Mouse (Mus musculus): ENCODE results near the gene Lipa. TPM values are rescaled to one million over a fixed set of nuclear protein-coding genes. Genes with fewer than 3 reads are reported as not detected.

Lipa gene
- total RNA-seq, 2 experiments from 2014 or later: 12.5 to 17.1 TPM

- DNase-seq: no peak
Observed at GRCm38 (mm10) chr19:34523106-34523725, 4.1 kb downstream of the Lipa start.

- no peak for DNase-seq
Observed at GRCm38 (mm10) chr19:34521978-34522377, 5.3 kb downstream of the Lipa start.

GRCm38 (mm10) chr19:34521361-34521760, 5.9 kb downstream of the Lipa start:
- no peak for DNase-seq

GRCm38 (mm10) chr19:34520051-34520450, 7.2 kb downstream of the Lipa start:
- DNase-seq: no peak

- DNase-seq: no peak
Observed at GRCm38 (mm10) chr19:34519646-34520045, 7.6 kb downstream of the Lipa start.

DNA sequence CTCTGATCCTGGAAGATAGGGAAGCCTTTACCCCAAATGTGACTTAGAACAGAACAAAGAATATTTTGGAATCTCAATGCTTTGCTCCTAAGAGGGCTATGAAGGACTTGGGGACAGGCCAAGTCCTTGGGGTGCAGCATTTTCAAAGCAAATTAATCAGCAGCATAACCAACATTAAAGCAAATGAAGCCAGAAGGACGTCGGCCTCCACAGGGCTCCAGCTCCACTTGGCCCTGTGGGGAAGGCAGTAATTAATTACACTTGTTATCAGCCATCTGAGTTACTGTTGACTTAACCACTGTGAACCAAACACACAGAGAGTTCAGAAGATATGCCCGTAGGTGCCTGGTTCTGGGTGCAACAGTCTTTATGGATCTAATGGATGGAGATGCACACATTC, 8.5 kb downstream of the Lipa start:
- no peak for DNase-seq

DNA sequence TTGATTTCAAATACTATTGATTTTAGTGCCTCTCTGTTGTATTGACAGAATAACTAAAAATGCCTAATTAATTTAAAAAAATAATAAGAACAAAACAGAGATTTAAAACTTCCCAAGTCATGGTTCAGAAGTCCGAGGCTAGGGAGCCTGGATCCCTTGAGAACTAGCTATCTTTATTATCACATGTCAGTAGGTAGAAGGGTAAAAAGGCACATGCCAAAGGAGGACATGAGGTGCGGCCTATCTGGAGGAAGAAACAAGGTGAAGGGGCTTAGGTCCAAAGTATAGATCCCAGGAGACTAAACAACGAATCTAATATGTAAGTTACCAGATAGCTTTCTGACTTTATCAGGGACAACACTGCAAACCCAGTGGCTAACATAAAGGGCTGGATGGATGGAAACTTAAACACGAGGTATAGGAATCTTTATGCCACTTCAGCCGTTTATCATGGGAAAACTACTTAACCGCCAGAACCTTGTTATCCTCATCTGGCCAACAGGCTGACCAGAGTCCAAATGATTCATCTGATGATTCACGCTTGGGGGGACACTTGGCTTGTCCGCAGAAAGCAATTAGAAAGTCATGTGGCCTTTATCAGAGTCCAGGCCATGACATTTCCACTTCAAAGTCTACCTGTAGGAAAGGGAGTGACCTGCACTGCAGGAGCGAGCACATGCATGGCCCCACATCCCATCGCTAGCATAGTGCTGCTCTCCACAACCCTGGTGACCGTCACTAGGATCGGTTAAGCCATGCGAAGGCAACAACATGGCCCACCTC, 9.3 kb downstream of the Lipa start:
- no peak for DNase-seq

- no peak for DNase-seq
Observed at GRCm38 (mm10) chr19:34517197-34517596, 10.1 kb downstream of the Lipa start.

DNA sequence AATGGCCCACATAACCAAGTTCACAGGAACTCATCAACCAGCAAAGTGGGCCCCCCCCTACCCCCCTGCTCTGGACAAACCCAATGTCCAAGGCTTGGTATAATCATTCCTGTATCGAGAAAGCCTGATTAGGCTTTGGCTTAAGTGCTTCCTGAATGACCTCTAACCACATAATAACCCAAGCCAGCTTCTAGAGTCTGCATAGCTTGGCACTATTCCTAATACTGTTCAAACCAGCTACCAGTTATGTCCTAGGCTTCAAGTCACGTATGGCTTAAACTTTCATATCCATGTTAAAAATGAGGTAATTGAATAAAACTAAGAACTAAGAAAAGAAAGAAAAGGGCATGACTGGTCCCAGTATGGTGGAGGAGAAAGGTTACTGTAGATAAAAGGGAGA, 10.9 kb downstream of the Lipa start:
- no peak for DNase-seq

- DNase-seq: no peak
Observed at GRCm38 (mm10) chr19:34515681-34516080, 11.6 kb downstream of the Lipa start.

GRCm38 (mm10) chr19:34511528-34511927, 15.7 kb downstream of the Lipa start:
- DNase-seq: no peak

DNA sequence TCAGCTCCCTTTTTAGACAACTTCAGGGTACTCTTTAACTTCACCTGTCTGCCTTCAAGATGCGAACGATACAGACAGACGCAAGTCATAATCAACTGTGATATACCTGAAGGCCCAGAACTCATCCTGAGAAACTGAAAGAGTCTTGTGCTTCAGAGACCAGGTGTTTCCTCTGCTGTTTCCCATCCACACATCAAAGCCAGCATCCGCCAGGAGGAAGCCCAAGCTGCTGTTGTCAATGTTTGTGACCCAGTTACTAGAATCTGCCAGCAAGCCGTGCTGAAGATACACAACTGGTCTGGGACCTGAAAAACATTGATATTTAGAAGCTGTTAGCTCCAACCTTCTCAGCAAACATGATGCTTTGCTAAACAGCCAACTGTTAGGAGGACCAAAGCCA, 16.6 kb downstream of the Lipa start:
- DNase-seq: no peak

DNA sequence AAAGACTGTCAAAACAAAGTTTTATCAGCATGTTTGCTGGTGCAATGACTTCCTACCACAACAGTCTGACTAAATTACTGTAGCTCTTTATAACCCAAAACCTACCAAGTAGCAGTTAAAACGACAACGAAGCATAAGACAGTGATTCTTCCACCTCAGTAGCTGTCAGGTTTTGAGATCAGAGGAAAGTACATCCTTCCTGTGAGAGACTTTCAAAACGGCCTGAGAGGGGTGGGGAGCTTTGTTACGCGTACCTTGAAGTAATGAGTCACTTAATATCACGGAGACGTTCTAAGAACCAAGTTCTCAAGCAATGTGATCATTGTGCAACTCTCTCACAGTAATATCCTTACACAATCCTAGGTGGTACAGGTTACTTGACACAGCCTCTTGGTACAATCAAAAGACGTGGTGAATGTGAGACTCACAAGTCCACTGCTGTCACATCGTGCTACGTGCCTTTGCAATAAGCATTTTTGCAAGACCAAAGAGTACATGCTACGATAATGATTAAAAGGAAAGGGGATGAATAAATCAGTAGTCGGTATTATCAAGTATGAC, 22.0 kb downstream of the Lipa start:
- DNase-seq: no peak

GRCm38 (mm10) chr19:34500763-34501162, 26.5 kb downstream of the Lipa start:
- peak; percentile 50 for DNase-seq

GRCm38 (mm10) chr19:34496353-34496752, 30.9 kb downstream of the Lipa start:
- DNase-seq: no peak

- no peak for DNase-seq
Observed at GRCm38 (mm10) chr19:34493859-34494258, 33.4 kb downstream of the Lipa start.

- peak; percentile 30 for DNase-seq
Observed at GRCm38 (mm10) chr19:34483547-34483946, 43.7 kb downstream of the Lipa start.

- DNase-seq: peak; percentile 33
Observed at GRCm38 (mm10) chr19:34474991-34475971, 52.0 kb downstream of the Lipa start, which contains the start of gene Ch25h. Gene Ch25h, minus strand, starts transcription at chr19:34475164.

GRCm38 (mm10) chr19:34474228-34474990, 52.9 kb downstream of the Lipa start:
- no peak for DNase-seq

GRCm38 (mm10) chr19:34471703-34472102, 55.6 kb downstream of the Lipa start:
- DNase-seq: no peak

GRCm38 (mm10) chr19:34468794-34469193, 58.5 kb downstream of the Lipa start:
- DNase-seq: no peak
